Mouse (Mus musculus) ES-E14 (cell line): ENCODE data around the gene Gm20521. TPM values are rescaled to one million over a fixed set of nuclear protein-coding genes. Genes with fewer than 3 reads are reported as not detected.

Experiments
- DNase-seq: peaks from one replicate; pipeline ENCODE4 v3.0.0-alpha.2; 2013; ENCODE audit warnings: low read depth, low spot score
- H3K27ac ChIP-seq: 2 replicates; pipeline ENCODE4 v1.5.1; 2012; ENCODE audit warnings: low read depth, mild to moderate bottlenecking, low read length, moderate library complexity, mixed read lengths; ENCODE audit not compliant: poor library complexity, insufficient read depth, severe bottlenecking
- H3K36me3 ChIP-seq: 2 replicates; pipeline ENCODE4 v1.6.1; 2012; ENCODE audit warnings: mild to moderate bottlenecking, low read length, moderate library complexity, mixed read lengths; ENCODE audit not compliant: control insufficient read depth, poor library complexity, insufficient read depth, severe bottlenecking
- H3K4me1 ChIP-seq, 2 experiments: fragments of 150-350 bp in 1 of 2; sonication (generic) in 1 of 2; 2 replicates each; pipeline ENCODE4 v1.6.1; 2012; ENCODE audit warnings: low read length in 2 of 2, mild to moderate bottlenecking in 1 of 2, mixed read lengths in 1 of 2; ENCODE audit not compliant: control insufficient read depth in 2 of 2, insufficient read depth in 2 of 2, poor library complexity in 1 of 2
- H3K4me3 ChIP-seq, 2 experiments: fragments of 150-350 bp in 1 of 2; sonication (generic) in 1 of 2; 2 replicates each; pipeline ENCODE4 v1.5.1; 2012; ENCODE audit warnings: low read length in 2 of 2, low read depth in 1 of 2, mild to moderate bottlenecking in 1 of 2, mixed read lengths in 1 of 2; ENCODE audit not compliant: insufficient read depth in 1 of 2, poor library complexity in 1 of 2, severe bottlenecking in 1 of 2
- H3K9ac ChIP-seq: 2 replicates; pipeline ENCODE4 v1.6.1; 2012; ENCODE audit warnings: low read depth, mild to moderate bottlenecking, low read length, mixed read lengths; ENCODE audit not compliant: poor library complexity, insufficient read depth, severe bottlenecking
- H3K9me3 ChIP-seq: fragments of 150-350 bp; sonication (generic); 2 replicates; pipeline ENCODE4 v1.6.1; 2012; ENCODE audit warnings: low read depth, mild to moderate bottlenecking, low read length; ENCODE audit not compliant: control insufficient read depth, insufficient read depth
- CHD2 ChIP-seq: IDR thresholded peaks from 2 replicates; pipeline ENCODE4 v1.6.1; 2014; ENCODE audit warnings: mild to moderate bottlenecking, low read depth, low read length, inconsistent platforms
- HCFC1 ChIP-seq: IDR thresholded peaks from 2 replicates; pipeline ENCODE4 v1.6.1; 2012; ENCODE audit warnings: low read length, inconsistent platforms, borderline replicate concordance; ENCODE audit not compliant: insufficient read depth
- MAFK ChIP-seq: IDR thresholded peaks from 2 replicates; pipeline ENCODE4 v1.6.1; 2014; ENCODE audit warnings: mild to moderate bottlenecking, low read depth, low read length, inconsistent platforms; ENCODE audit not compliant: insufficient read depth
- ZC3H11A ChIP-seq: IDR thresholded peaks from 2 replicates; pipeline ENCODE4 v1.6.1; 2012; ENCODE audit warnings: low read depth, mild to moderate bottlenecking, inconsistent platforms, low read length, borderline replicate concordance
- ZNF384 ChIP-seq: IDR thresholded peaks from 2 replicates; pipeline ENCODE4 v1.6.1; 2012; ENCODE audit warnings: low read depth, low read length, inconsistent platforms
- in situ Hi-C, 2 experiments: fragments of 600-800 bp; cut with MboI; formaldehyde crosslinking; loops; one replicate each; pipeline ENCODE4 v1.15.1; 2025; ENCODE audit warnings: low sequenced_read_pairs in 2 of 2, inconsistent platforms in 1 of 2; ENCODE audit not compliant: unreplicated experiment in 2 of 2
- total RNA-seq: library from RNA; depleted of rRNA; stranded (reverse); fragments of 300-350 nt; gene quantifications from 2 replicates; pipeline ENCODE4 v1.2.3, GENCODE M21; 2012

Gene Gm20521
- total RNA-seq, 1 experiment = 0.71 TPM

GRCm38 (mm10) chr14:54903641-54904040 is 20.4 kb downstream of the Gm20521 start:
- in situ Hi-C loops = loop anchor here in 1 of 2 experiments (10.0 kb wide), 1 partner anchor 111 kb away; the partner anchor contains the start of gene Ngdn
- Histone ChIP-seq H3K9ac (no peak overlapping the region), H3K9me3 (no peaks in the 10 kb centered on the region), H3K4me3 (no peak overlapping the region), H3K36me3 (peaks cover 6% of the 10 kb centered on the region), H3K27ac (no peak overlapping the region), H3K4me1 (peaks cover 0 to 2% of the 10 kb centered on the region in 2 experiments; a peak in 1 of 4 replicates)
- no peak for DNase-seq
- no peak for TF ChIP-seq ZC3H11A
- TF ChIP-seq CHD2 = no peak
- no peak for TF ChIP-seq MAFK
- TF ChIP-seq HCFC1 = no peak
- TF ChIP-seq ZNF384 = no peak

- no peak for DNase-seq
Observed at GRCm38 (mm10) chr14:54908682-54909081, 25.4 kb downstream of the Gm20521 start.

GRCm38 (mm10) chr14:54912109-54912850 is 29.0 kb downstream of the Gm20521 start:
- H3K9me3 ChIP-seq = no peaks in the 10 kb centered on the region; the same call in 1 of the 2 replicates
- DNase-seq = no peak
- no peak overlapping the region for H3K27ac ChIP-seq
- TF ChIP-seq CHD2 (no peak), MAFK (no peak), ZC3H11A (no peak), ZNF384 (no peak), HCFC1 (no peak)
- H3K4me1 ChIP-seq = peaks cover 0 to 8% of the 10 kb centered on the region in 2 experiments; a peak in 2 of 4 replicates
- peak overlapping the region; percentile 89 to 90 for H3K4me3 ChIP-seq
- peak overlapping the region; percentile 72 for H3K9ac ChIP-seq
- in situ Hi-C loops = no loop called here
- H3K36me3 ChIP-seq = peaks cover 21% of the 10 kb centered on the region

More at GRCm38 (mm10) chr14:54908682-54909081, 25.4 kb downstream of the Gm20521 start:
- TF ChIP-seq ZNF384 (no peak), ZC3H11A (no peak), HCFC1 (no peak), CHD2 (no peak), MAFK (no peak)
- Histone ChIP-seq H3K4me1 (peaks cover 0 to 10% of the 10 kb centered on the region in 2 experiments; a peak in 2 of 4 replicates), H3K9ac (no peak overlapping the region), H3K9me3 (no peaks in the 10 kb centered on the region; the same call in 1 of the 2 replicates), H3K36me3 (peaks cover 6% of the 10 kb centered on the region; the same call in 1 of the 2 replicates), H3K4me3 (no peak overlapping the region), H3K27ac (no peak overlapping the region)
- in situ Hi-C loops = loop anchor here in 1 of 2 experiments (10.0 kb wide), 1 partner anchor 106 kb away; the partner anchor contains the start of gene Ngdn

GRCm38 (mm10) chr14:54912886-54913285 is 29.6 kb downstream of the Gm20521 start, which contains the start of gene Slc22a17:
Slc22a17 (minus strand) TSS chr14:54913132.
- Histone ChIP-seq H3K4me3 (peak within 1 kb of the TSS; percentile 89 to 90), H3K4me1 (peaks cover 0 to 8% of the 10 kb centered on the region in 2 experiments; a peak in 2 of 4 replicates), H3K36me3 (peaks cover 18% of the 10 kb centered on the region), H3K9ac (peak within 1 kb of the TSS; percentile 72), H3K9me3 (no peaks in the 10 kb centered on the region; the same call in 1 of the 2 replicates), H3K27ac (no peak within 1 kb of the TSS)
- no peak for TF ChIP-seq ZC3H11A
- TF ChIP-seq CHD2 = no peak
- peak; percentile 43 for DNase-seq
- in situ Hi-C loops = no loop called here
